Mouse (Mus musculus): ENCODE results near the gene Rasal3.

DNA sequence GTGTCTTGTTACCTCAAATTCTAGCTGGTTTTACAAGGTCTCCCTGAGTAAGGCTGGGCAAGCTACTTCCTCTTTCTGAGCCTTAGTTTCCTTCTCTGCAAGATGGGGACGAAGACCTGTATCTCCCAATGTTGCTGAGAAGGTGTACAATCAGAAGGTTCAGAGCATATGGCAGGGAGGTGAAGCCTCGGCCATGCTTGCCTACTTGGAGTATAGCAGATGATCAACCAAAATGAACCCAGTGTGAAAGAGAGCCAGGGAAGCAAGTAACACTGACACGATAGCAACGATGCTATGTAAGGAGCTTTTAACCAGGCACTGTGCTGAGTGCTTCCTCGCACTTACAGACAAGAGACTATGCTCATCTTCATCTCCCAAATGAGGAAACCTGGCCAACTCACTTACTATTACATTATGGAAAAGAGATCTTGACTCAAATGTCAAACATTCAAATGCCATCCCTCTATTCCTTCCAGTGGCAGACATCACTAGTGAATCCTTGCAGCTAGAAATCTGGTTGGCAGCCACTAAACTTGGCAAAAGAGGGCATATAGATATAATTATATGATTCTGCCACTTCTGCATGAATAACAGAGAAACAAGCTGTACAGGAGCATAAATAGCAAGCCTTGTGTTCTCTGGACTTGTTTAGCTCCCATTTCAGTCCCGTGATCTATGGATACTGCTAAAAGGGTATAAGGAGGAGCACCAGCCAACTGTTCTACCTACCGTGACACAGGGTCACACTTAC is 45.0 kb downstream of the Rasal3 start:
- TF ChIP-seq POLR2A (IDR thresholded peaks at IDR 0.05; ENCODE audit: insufficient read depth, low read length) (no peak), CTCF (IDR thresholded peaks at IDR 0.05; ENCODE audit: low read depth, low read length) (no peak), EP300 (IDR thresholded peaks at IDR 0.05; ENCODE audit: insufficient read depth, low read depth, low read length) (no peak)
